Mouse (Mus musculus): ENCODE data around the gene Ankrd13b. TPM values are rescaled to one million over a fixed set of nuclear protein-coding genes. Genes with fewer than 3 reads are reported as not detected.

The Ankrd13b gene
- 0.20 TPM for polyA plus RNA-seq (2014; fragmentation: Illumina TruSeq; extraction: RNeasy Lipid Tissue Mini Kit (QIAGEN cat#74804); ENCODE audit: low read depth, low replicate concordance)

GRCm38 (mm10) chr11:77489591-77490235, at the start of gene Ankrd13b:
TSS of gene Ankrd13b (minus strand) at chr11:77489678.

GRCm38 (mm10) chr11:77519043-77519442, 29.6 kb upstream of the Ankrd13b start, which contains the start of gene Gm10392:
TSS of gene Gm10392 (minus strand) at chr11:77519198.

GRCm38 (mm10) chr11:77515637-77516552, 26.4 kb upstream of the Ankrd13b start, which contains the start of gene Trp53i13:
TSS of gene Trp53i13 (minus strand) at chr11:77515980.

GRCm38 (mm10) chr11:77514832-77515636, 25.6 kb upstream of the Ankrd13b start, which contains the start of gene Abhd15:
TSS of gene Abhd15 (plus strand) at chr11:77515121.

GRCm38 (mm10) chr11:77493512-77494343, 4.2 kb upstream of the Ankrd13b start, which contains the start of gene Git1:
TSS of gene Git1 (plus strand) at chr11:77493562.

GRCm38 (mm10) chr11:77462283-77463100, 27.0 kb downstream of the Ankrd13b start, which contains the start of gene Coro6:
TSS of gene Coro6 (plus strand) at chr11:77462411.

Other genes with a start within 250 kb of the Ankrd13b start
- gene Coro6, start 27.3 kb downstream of the Ankrd13b start, polyA plus RNA-seq (2014; fragmentation: Illumina TruSeq; extraction: RNeasy Lipid Tissue Mini Kit (QIAGEN cat#74804); ENCODE audit: low read depth, low replicate concordance) = 0.36 TPM
- 0.40 TPM for gene Git1, start 3.9 kb upstream of the Ankrd13b start, polyA plus RNA-seq (2014; fragmentation: Illumina TruSeq; extraction: RNeasy Lipid Tissue Mini Kit (QIAGEN cat#74804); ENCODE audit: low read depth, low replicate concordance)
- gene Abhd15, start 25.4 kb upstream of the Ankrd13b start, polyA plus RNA-seq (2014; fragmentation: Illumina TruSeq; extraction: RNeasy Lipid Tissue Mini Kit (QIAGEN cat#74804); ENCODE audit: low read depth, low replicate concordance) = 0.16 TPM
- gene Trp53i13, start 26.3 kb upstream of the Ankrd13b start, polyA plus RNA-seq (2014; fragmentation: Illumina TruSeq; extraction: RNeasy Lipid Tissue Mini Kit (QIAGEN cat#74804); ENCODE audit: low read depth, low replicate concordance) = not detected
- gene Gm10392, start 29.5 kb upstream of the Ankrd13b start, polyA plus RNA-seq (2014; fragmentation: Illumina TruSeq; extraction: RNeasy Lipid Tissue Mini Kit (QIAGEN cat#74804); ENCODE audit: low read depth, low replicate concordance) = not detected
- 57.1 TPM for gene Taok1, start 118.1 kb upstream of the Ankrd13b start, polyA plus RNA-seq (2014; fragmentation: Illumina TruSeq; extraction: RNeasy Lipid Tissue Mini Kit (QIAGEN cat#74804); ENCODE audit: low read depth, low replicate concordance)
- gene Nufip2, start 196.5 kb upstream of the Ankrd13b start, polyA plus RNA-seq (2014; fragmentation: Illumina TruSeq; extraction: RNeasy Lipid Tissue Mini Kit (QIAGEN cat#74804); ENCODE audit: low read depth, low replicate concordance) = 70.6 TPM
- gene Cryba1, start 235.6 kb upstream of the Ankrd13b start, polyA plus RNA-seq (2014; fragmentation: Illumina TruSeq; extraction: RNeasy Lipid Tissue Mini Kit (QIAGEN cat#74804); ENCODE audit: low read depth, low replicate concordance) = not detected